In the genomic region with DNA sequence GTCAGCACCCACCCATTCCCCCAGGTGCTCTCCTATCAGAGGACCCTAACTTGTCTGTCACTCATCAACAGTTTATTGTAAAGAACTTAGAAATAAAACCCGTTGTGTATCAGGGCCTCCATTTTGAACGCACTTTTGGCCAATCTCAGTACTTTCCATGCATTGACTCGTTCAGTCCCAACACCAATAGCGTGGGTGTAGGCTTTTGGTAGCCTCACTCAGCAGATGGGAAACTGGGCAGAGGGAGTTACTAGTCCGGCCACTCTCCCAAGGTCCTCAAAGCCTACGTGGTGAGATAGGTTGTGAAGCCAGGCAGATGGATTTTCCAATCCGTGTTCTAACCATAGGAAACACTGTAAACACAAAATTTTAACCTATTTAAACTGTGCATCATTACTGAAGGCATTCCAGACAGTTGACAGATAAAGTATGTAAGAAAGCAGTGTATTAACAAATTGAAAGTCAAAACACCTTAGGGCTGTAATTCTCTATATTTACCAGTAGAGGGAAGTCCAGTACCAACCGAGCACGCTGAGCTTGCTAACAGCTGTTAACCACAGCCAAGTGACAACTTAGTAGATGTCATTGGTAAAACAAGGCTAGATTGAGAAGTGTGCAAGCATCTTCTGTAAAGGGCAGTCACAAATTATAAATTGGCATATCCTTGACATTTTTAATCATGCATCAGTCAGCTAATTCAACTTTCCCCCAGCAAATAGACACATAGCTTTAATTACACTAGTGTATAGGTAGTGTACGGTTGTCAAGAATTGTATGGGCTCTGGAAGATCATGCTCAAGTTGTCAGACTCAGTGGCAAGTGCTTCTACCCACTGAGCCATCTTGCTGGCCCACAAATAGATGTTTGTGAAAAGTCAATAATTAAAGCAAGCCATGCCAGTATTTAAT, we compare ENCODE assay signal across 8 mouse cellular contexts. TPM values are rescaled to one million over a fixed set of nuclear protein-coding genes. Genes with fewer than 3 reads are reported as not detected.
DNase-seq lines count a peak whose midpoint lies in the region; ATAC-seq and TF ChIP-seq lines count a peak whose summit lies in the region.

No protein-coding gene starts in this region.

- no peak overlapping the region for H3K27ac ChIP-seq in embryonic facial prominence, embryonic 11.5 days (replicated peaks; ENCODE audit: low read depth, low read length)
- H3K27ac ChIP-seq in embryonic facial prominence, embryonic 10.5 days (replicated peaks), result no peak overlapping the region

- H3K4me3 ChIP-seq in embryonic facial prominence, embryonic 11.5 days (ENCODE audit: low read depth, low read length), result no peak overlapping the region
- H3K4me3 ChIP-seq in embryonic facial prominence, embryonic 10.5 days, result no peak overlapping the region
- no peak overlapping the region for H3K4me3 ChIP-seq in lung, adult 2 months (replicated peaks; ENCODE audit: extremely low read depth, low read depth, low read length)

- no peaks in the 10 kb centered on the region for H3K27me3 ChIP-seq in embryonic facial prominence, embryonic 11.5 days (ENCODE audit: control insufficient read depth, insufficient read depth, low read length)
- no peaks in the 10 kb centered on the region for H3K27me3 ChIP-seq in embryonic facial prominence, embryonic 10.5 days (replicated peaks; ENCODE audit: low read depth, poor library complexity, severe bottlenecking)

- no peak overlapping the region for H3K9ac ChIP-seq in embryonic facial prominence, embryonic 11.5 days (replicated peaks; ENCODE audit: low read length)

- H3K36me3 ChIP-seq in embryonic facial prominence, embryonic 11.5 days (replicated peaks; ENCODE audit: control insufficient read depth, insufficient read depth, low read depth, low read length), result no peaks in the 10 kb centered on the region
- peaks cover 36% of the 10 kb centered on the region for H3K36me3 ChIP-seq in embryonic facial prominence, embryonic 10.5 days (replicated peaks)

- H3K4me1 ChIP-seq in embryonic facial prominence, embryonic 11.5 days (ENCODE audit: control insufficient read depth, insufficient read depth, low read length), result no peaks in the 10 kb centered on the region
- H3K4me1 ChIP-seq in embryonic facial prominence, embryonic 10.5 days, result no peaks in the 10 kb centered on the region
- no peaks in the 10 kb centered on the region for H3K4me1 ChIP-seq in lung, adult 2 months (ENCODE audit: control insufficient read depth, insufficient read depth, low read length)

- ATAC-seq in embryonic facial prominence, embryonic 11.5 days (replicated peaks; ENCODE audit: insufficient number of reproducible peaks, low FRiP score, low TSS enrichment, low read depth), result no peak
- peak; percentile 78 for ATAC-seq in erythroid progenitor cell, adult 5-6 weeks (replicated peaks; ENCODE audit: low FRiP score, poor library complexity, severe bottlenecking)
- ATAC-seq in monocyte, adult 5-6 weeks (replicated peaks; ENCODE audit: insufficient number of reproducible peaks, low FRiP score, low TSS enrichment, poor library complexity, severe bottlenecking), result peak; percentile 74

- peak; percentile 40; the same call in 1 of the 2 replicates for TF ChIP-seq CTCF in lung, adult 2 months (IDR thresholded peaks at IDR 0.05; ENCODE audit: insufficient read depth, low read length)

- H3K4me2 ChIP-seq in embryonic facial prominence, embryonic 11.5 days (ENCODE audit: low read depth, low read length), result no peak overlapping the region

- no peaks in the 10 kb centered on the region for H3K9me3 ChIP-seq in embryonic facial prominence, embryonic 11.5 days (replicated peaks; ENCODE audit: control insufficient read depth, low read length)
- H3K9me3 ChIP-seq in embryonic facial prominence, embryonic 10.5 days, result no peaks in the 10 kb centered on the region

- WGBS in embryonic facial prominence, embryonic 11.5 days, result 65% methylated on average over 10 of the region's 10 CpGs
- 66% methylated on average over 10 of the region's 10 CpGs for WGBS in embryonic facial prominence, embryonic 10.5 days
- WGBS in lung, adult 2 months, result 63% methylated on average over 10 of the region's 10 CpGs

- peak; percentile 64 for DNase-seq in embryonic facial prominence, embryonic 11.5 days (ENCODE audit: low spot score)
- no peak for DNase-seq in embryonic facial prominence, embryonic 10.5 days (ENCODE audit: low spot score)
- DNase-seq in lung, adult 2 months, result no peak
- no peak for DNase-seq in lung, postnatal 4 days
- no peak for DNase-seq in right cerebral cortex, postnatal 4 days
- no peak for DNase-seq in ovary, postnatal 14 days (ENCODE audit: low spot score)

- TF ChIP-seq POLR2A in lung, adult 2 months (IDR thresholded peaks at IDR 0.05; ENCODE audit: borderline replicate concordance, extremely low read depth, low read depth, low read length), result no peak

RNA-seq across cellular contexts. Expression of gene Mtfr2, which starts 14.2 kb away (rescaled TPM):
- polyA plus RNA-seq in embryonic facial prominence, embryonic 11.5 days (2014; fragmentation: Nextera tagmentation; extraction: Ambion mirVana), result 1.4 and 3.7 TPM in 2 replicates
- polyA plus RNA-seq in embryonic facial prominence, embryonic 10.5 days (2016; fragmentation: Nextera tagmentation; extraction: Ambion mirVana), result 3.2 and 3.4 TPM in 2 replicates
- 0.07 and 0.34 TPM in 2 replicates for polyA plus RNA-seq in lung, adult 2 months (2012; rRNA removed)
- total RNA-seq in erythroid progenitor cell, adult 5-6 weeks (2015; ENCODE audit: low replicate concordance), result 42.3 and 46.5 TPM in 2 replicates
- 16.0 and 24.5 TPM in 2 replicates for total RNA-seq in erythroid progenitor cell, adult 5-6 weeks (2017; ENCODE audit: low replicate concordance)
- total RNA-seq in monocyte, adult 5-6 weeks (2017), result 0.48 to 0.87 TPM in 2 of 3 replicates, not detected in the other

RNA-seq across cellular contexts. Expression of gene Bclaf1, which starts 49.5 kb away (rescaled TPM):
- polyA plus RNA-seq in embryonic facial prominence, embryonic 11.5 days (2014; fragmentation: Nextera tagmentation; extraction: Ambion mirVana), result 172 and 184 TPM in 2 replicates
- 175 and 177 TPM in 2 replicates for polyA plus RNA-seq in embryonic facial prominence, embryonic 10.5 days (2016; fragmentation: Nextera tagmentation; extraction: Ambion mirVana)
- 10.4 and 19.0 TPM in 2 replicates for polyA plus RNA-seq in lung, adult 2 months (2012; rRNA removed)
- total RNA-seq in erythroid progenitor cell, adult 5-6 weeks (2015; ENCODE audit: low replicate concordance), result 223 and 225 TPM in 2 replicates
- total RNA-seq in erythroid progenitor cell, adult 5-6 weeks (2017; ENCODE audit: low replicate concordance), result 379 and 392 TPM in 2 replicates
- 413 to 489 TPM (median 444 TPM) in 3 replicates for total RNA-seq in monocyte, adult 5-6 weeks (2017)
